Mouse (Mus musculus) myocyte (in vitro differentiated cells): ENCODE measurements around the gene Cnot3.

Experiments
- CEBPB ChIP-seq: IDR thresholded peaks from 2 replicates; pipeline ENCODE4 v1.6.1; 2011; ENCODE audit warnings: mild to moderate bottlenecking, moderate library complexity; ENCODE audit not compliant: poor library complexity, insufficient read depth, severe bottlenecking
- E2F4 ChIP-seq: IDR thresholded peaks from one replicate; pipeline ENCODE4 v1.6.1; 2011; ENCODE audit warnings: mild to moderate bottlenecking, control low read depth, moderate library complexity; ENCODE audit not compliant: insufficient read depth
- MAX ChIP-seq: IDR thresholded peaks from one replicate; pipeline ENCODE4 v1.6.1; 2011; ENCODE audit warnings: low read depth, mild to moderate bottlenecking, control low read depth
- MYOD1 ChIP-seq, 3 experiments: IDR thresholded peaks; one replicate each; pipeline ENCODE4 v1.6.1; 2011; ENCODE audit warnings: control low read depth in 2 of 3, low read depth in 2 of 3, mild to moderate bottlenecking in 2 of 3, moderate library complexity in 1 of 3; ENCODE audit not compliant: insufficient read length in 2 of 3, control insufficient read depth in 1 of 3
- MYOG ChIP-seq, 3 experiments: IDR thresholded peaks; one replicate each; pipeline ENCODE4 v1.6.1; 2011; ENCODE audit warnings: control low read depth in 2 of 3, low read depth in 2 of 3, mild to moderate bottlenecking in 2 of 3; ENCODE audit not compliant: insufficient read length in 2 of 3, control insufficient read depth in 1 of 3, insufficient read depth in 1 of 3
- POLR2A ChIP-seq: IDR thresholded peaks from one replicate; pipeline ENCODE4 v1.6.1; 2011; ENCODE audit warnings: low read depth, mild to moderate bottlenecking, control low read depth, moderate library complexity; ENCODE audit not compliant: insufficient read length
- POLR2AphosphoS2 ChIP-seq: IDR thresholded peaks from one replicate; pipeline ENCODE4 v1.6.1; 2011; ENCODE audit warnings: low read depth, control low read depth; ENCODE audit not compliant: insufficient read length
- REST ChIP-seq: IDR thresholded peaks from one replicate; pipeline ENCODE4 v1.6.1; 2011; ENCODE audit warnings: mild to moderate bottlenecking, control low read depth, moderate library complexity; ENCODE audit not compliant: insufficient read depth, insufficient read length
- SRF ChIP-seq: IDR thresholded peaks from one replicate; pipeline ENCODE4 v1.6.1; 2011; ENCODE audit warnings: low read depth; ENCODE audit not compliant: control insufficient read depth, insufficient read length
- TCF12 ChIP-seq: IDR thresholded peaks from one replicate; pipeline ENCODE4 v1.6.1; 2011; ENCODE audit warnings: mild to moderate bottlenecking, control low read depth; ENCODE audit not compliant: poor library complexity, insufficient read depth, severe bottlenecking
- TCF3 ChIP-seq: IDR thresholded peaks from one replicate; pipeline ENCODE4 v1.6.1; 2011; ENCODE audit warnings: low read depth, control low read depth; ENCODE audit not compliant: insufficient read length
- USF1 ChIP-seq: IDR thresholded peaks from one replicate; pipeline ENCODE4 v1.6.1; 2011; ENCODE audit warnings: low read depth, mild to moderate bottlenecking, control low read depth, moderate library complexity

DNA sequence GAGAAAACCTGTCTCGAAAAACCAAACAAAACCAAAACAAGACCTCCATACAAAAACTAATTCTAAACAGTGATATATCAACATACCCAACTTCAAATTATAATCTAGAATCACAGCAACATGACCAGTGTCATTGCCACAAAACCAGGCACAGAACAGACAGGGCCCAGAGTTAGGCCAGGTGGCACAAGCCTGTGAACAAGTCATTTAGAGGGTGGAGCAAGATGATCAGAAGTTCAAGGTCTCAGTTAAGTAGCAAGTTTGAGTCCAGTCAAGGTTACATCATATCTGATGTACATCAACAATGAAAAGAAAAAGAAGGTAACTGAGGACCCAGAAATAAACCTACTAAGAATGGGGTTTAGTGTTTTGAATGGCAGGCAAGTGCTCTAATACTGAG is 63.9 kb downstream of the Cnot3 start:
- TF ChIP-seq MYOG (IDR thresholded peaks at IDR 0.05; ENCODE audit: control insufficient read depth in 1 of 3, insufficient read depth in 1 of 3, insufficient read length in 2 of 3, low read depth in 2 of 3) (no peak), E2F4 (no peak), USF1 (no peak), MAX (no peak), POLR2A (no peak), SRF (no peak), CEBPB (no peak), TCF3 (no peak), MYOD1 (IDR thresholded peaks at IDR 0.05; ENCODE audit: control insufficient read depth in 1 of 3, insufficient read length in 2 of 3, low read depth in 2 of 3) (no peak), POLR2AphosphoS2 (peak; percentile 47), TCF12 (no peak), REST (no peak)
